Mouse (Mus musculus) forelimb bud, embryonic 11.5 days (tissue): Measurements from ENCODE around the gene Kcna3.

ENCODE experiments used
- DNase-seq: peaks from one replicate; pipeline ENCODE4 v3.0.0-alpha.2; 2012; ENCODE audit warnings: low read depth, low spot score

Gene Kcna3

GRCm38 (mm10) chr3:107035521-107036457, at the start of gene Kcna3:
Gene Kcna3 (plus strand): TSS chr3:107036169.
- peak; percentile 80 for DNase-seq

DNA sequence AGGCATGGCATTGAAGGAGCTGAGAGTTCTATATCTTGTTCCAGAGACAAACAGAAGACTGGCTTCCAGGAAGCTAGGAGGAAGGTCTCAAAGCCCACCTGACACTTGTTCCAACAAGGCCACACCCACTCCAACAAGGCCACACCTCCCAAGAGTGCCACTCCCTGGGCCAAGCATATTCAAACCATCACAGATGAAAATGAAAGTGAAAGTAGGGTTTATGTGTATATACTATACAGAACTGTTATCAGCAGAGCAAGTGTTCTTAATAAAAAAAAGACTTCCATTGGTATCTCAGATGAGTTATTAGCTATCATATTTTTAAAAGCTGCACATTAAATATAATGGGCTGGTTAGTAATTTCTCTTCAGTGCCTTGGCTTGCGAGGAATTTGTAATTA, 44.6 kb upstream of the Kcna3 start:
- no peak for DNase-seq

DNA sequence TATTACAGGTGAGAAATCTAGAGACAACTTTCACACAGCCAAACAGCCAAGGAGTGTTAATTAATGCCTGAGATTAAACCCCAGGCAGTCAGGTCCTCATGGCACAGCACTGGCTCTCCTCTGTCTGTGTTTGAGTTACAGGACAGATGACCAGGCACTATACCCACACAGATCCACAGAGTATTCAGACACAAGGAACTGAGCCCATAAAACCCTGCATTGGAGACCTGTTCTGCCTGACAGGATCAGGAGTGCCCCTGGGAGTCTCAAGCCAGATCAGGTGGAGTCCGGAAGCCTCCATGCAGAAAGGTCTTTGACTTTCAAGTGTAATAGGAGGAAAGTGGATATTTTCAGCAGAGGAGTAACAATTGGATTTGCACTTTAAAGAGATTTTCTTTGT, 40.6 kb upstream of the Kcna3 start:
- no peak for DNase-seq

GRCm38 (mm10) chr3:106996186-106996585, 39.8 kb upstream of the Kcna3 start:
- DNase-seq: no peak

DNA sequence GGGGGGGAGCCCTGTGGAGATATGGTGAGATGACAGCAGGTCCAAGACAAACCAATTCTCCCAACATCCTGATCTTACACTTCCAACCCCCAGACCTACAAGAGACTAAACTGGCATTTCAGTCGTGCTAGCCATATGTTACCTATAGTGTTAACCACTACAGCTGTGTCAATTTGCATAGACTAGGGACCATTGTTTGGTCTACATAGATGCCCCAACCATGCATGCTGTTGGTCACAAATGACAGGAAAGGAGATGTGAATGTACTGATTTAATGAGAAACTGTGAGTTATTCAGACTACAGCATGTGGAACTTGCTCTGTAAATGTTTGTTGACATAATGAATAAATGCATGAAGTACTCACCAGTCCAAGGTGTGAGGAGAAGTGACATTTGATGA, 37.6 kb upstream of the Kcna3 start:
- DNase-seq: no peak

GRCm38 (mm10) chr3:107000165-107000564, 35.8 kb upstream of the Kcna3 start:
- DNase-seq: no peak

- DNase-seq: no peak
These were observed 33.5 kb upstream of the Kcna3 start for GRCm38 (mm10) chr3:107002249-107003123.

GRCm38 (mm10) chr3:107009329-107010076, 26.5 kb upstream of the Kcna3 start:
- DNase-seq: no peak

- DNase-seq: no peak
These were observed 17.7 kb upstream of the Kcna3 start for GRCm38 (mm10) chr3:107018286-107018685.

DNA sequence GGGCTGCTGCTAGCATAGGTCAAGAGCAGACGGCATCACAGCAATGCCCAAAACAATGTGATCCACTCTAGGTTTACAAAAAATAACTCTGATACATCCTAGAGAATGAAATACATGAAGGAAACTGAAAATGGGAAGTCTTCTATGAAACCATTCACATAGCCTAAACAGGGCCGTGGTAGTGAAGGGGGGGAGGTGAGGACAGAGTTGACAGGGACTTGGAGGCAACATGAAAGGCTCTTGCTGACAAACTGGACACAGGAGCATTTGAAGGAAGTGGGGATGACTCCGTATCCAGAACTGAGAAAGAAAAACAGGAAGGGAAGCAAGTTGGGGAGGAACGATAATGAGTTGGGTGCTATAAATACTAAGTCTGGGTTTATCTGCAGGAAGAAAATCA, 4.4 kb upstream of the Kcna3 start:
- no peak for DNase-seq

DNA sequence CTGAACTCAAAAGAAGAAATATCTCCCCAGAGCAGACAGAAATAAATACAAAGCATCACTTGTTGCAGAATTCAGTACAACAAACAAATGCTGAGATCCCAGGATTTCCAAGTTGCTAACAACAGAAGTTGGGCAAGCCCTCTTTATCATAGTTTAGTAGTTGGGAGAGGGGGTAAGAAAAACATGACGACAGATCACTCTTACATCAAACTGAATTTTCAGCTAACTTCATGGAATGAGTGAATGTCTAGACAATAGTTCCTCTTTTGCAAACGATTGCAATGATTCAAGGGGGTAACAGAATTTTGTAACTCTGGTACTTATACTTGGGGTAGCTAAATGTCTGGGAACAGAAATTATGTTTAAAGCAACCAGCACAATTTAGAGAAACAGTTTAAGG, 1.2 kb upstream of the Kcna3 start:
- no peak for DNase-seq

DNA sequence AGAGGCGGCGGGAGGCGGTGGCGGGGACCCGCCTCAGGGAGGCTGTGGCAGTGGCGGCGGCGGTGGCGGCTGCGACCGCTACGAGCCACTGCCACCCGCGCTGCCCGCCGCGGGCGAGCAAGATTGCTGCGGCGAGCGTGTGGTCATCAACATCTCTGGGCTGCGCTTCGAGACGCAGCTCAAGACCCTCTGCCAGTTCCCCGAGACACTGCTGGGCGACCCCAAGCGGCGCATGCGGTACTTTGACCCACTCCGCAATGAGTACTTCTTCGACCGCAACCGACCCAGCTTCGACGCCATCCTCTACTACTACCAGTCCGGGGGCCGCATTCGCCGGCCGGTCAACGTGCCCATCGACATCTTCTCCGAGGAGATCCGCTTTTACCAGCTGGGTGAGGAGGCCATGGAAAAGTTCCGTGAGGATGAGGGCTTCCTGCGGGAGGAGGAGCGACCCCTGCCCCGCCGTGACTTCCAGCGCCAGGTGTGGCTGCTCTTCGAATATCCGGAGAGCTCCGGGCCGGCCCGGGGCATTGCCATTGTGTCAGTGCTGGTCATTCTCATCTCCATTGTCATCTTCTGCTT, 580 bp downstream of the Kcna3 start:
- DNase-seq: peak; percentile 44

DNA sequence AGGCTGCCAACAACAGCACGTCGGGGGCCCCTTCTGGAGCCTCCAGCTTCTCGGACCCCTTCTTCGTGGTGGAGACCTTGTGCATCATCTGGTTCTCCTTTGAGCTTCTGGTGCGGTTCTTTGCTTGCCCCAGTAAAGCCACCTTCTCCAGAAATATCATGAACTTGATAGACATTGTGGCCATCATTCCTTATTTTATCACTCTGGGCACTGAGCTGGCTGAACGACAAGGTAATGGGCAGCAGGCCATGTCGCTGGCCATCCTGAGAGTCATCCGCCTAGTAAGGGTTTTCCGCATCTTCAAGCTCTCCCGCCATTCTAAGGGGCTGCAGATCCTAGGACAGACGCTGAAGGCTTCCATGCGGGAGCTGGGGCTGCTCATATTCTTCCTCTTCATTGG, 1.1 kb downstream of the Kcna3 start:
- DNase-seq: no peak

DNA sequence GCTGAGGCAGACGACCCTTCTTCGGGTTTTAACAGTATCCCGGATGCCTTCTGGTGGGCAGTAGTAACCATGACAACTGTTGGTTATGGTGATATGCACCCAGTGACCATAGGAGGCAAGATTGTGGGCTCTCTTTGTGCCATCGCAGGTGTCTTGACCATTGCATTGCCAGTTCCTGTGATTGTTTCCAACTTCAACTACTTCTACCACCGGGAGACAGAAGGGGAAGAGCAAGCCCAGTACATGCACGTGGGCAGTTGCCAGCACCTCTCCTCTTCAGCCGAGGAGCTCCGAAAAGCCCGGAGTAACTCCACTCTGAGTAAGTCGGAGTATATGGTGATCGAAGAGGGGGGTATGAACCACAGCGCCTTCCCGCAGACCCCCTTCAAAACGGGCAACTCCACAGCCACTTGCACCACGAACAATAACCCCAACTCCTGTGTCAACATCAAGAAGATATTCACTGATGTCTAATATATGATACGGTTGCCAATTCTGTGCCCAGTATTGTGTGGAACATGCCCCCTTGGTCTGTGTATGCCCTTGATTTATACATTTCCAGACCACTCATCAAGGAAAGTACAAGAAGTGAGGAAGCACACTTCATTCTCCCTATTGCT, 1.7 kb downstream of the Kcna3 start:
- no peak for DNase-seq

GRCm38 (mm10) chr3:107038156-107038536, 2.2 kb downstream of the Kcna3 start:
- no peak for DNase-seq

DNA sequence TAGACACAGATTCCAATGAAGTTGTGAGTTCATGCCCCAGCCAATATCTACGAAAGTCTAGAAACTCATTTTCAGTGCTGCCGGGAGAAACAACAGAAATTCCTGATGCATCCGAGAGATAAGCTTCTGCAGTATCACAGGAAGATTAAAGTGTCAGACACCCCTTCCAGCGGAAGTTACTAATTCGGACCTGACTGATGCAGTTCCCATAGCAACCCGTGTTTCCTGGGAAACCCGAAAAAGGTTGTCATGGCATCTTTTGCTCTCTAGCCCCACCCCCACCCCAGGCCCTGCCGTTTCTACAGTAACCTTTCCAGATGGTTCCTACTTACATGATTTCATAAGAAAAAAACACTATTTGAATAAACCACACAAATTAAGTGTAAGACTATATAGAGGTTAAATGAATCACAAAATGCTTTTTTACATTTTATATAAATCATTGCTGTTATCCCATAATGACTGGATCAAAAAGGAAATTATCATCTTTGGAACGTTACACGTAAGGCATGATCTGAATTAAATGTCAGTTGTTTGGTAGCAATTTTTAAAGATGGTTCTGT, 2.8 kb downstream of the Kcna3 start:
- no peak for DNase-seq

GRCm38 (mm10) chr3:107039306-107039705, 3.3 kb downstream of the Kcna3 start:
- DNase-seq: no peak

DNA sequence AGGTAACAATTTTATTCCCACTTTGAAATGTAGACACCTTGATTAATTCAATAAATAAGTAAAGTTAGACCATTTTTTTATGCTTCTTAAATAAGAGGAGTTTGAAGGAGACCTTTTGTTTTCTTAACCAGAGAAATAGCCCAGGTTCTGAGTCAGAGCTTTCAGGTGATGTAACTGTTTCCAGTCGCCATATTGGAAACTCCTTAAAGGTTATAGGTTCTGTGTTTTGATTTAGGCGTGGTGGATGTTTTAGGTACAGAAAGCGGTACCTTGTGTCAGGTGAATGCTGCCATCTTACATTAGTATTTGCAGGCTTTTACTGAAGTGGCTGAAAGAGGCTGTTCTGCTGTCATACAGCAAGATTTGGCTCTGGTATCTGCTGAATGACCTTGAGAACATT, 4.4 kb downstream of the Kcna3 start:
- no peak for DNase-seq

GRCm38 (mm10) chr3:107041718-107042117, 5.7 kb downstream of the Kcna3 start:
- no peak for DNase-seq

DNA sequence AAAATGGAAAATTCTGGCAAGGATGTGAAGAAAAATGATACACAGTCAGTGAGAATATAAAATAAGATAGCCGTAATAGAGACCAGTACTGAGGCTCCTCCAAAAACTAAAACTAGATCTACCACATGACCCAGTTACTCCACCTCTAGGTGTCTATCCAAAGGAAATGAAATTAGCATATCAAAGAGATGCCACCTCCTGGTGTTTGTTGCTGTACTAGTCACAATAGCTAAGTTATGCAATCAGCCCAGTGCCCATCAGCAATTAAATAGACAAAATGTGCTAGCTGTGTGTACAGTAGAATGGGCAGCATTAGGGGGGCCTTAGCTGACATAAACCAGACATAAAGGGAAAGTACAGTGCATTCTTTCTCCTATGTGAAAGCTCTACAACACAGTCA, 25.5 kb downstream of the Kcna3 start:
- DNase-seq: no peak

GRCm38 (mm10) chr3:107062771-107063170, 26.8 kb downstream of the Kcna3 start:
- DNase-seq: no peak
